Mouse (Mus musculus) bone marrow, adult 2 months (tissue): ENCODE data around the gene C1ql4. TPM values are rescaled to one million over a fixed set of nuclear protein-coding genes. Genes with fewer than 3 reads are reported as not detected.
"Not testable (repeated sequence)": the region's sequence is repeated elsewhere in the genome, so short reads cannot be mapped to it uniquely, and the experiment has no call there.

ENCODE experiments used
- H3K27ac ChIP-seq: fragments of 200-500 bp; 2 replicates; pipeline ENCODE4 v1.5.1; 2012; ENCODE audit warnings: low read depth, mild to moderate bottlenecking, control low read depth, inconsistent platforms, low read length; ENCODE audit not compliant: control insufficient read depth, poor library complexity, insufficient read depth
- H3K4me1 ChIP-seq: fragments of 200-500 bp; 2 replicates; pipeline ENCODE4 v1.6.1; 2011; ENCODE audit warnings: low read length; ENCODE audit not compliant: control insufficient read depth, insufficient read depth
- H3K4me3 ChIP-seq: fragments of 200-500 bp; replicated peaks from 2 replicates; pipeline ENCODE3; 2011; ENCODE audit warnings: mild to moderate bottlenecking, low read depth, low read length, control low read depth; ENCODE audit not compliant: control insufficient read depth
- CTCF ChIP-seq: fragments of 200-500 bp; IDR thresholded peaks from 2 replicates; pipeline ENCODE4 v1.5.1; 2011; ENCODE audit warnings: low read length, control low read depth; ENCODE audit not compliant: control insufficient read depth, insufficient read depth
- POLR2A ChIP-seq: fragments of 200-500 bp; IDR thresholded peaks from 2 replicates; pipeline ENCODE4 v1.6.1; 2011; ENCODE audit warnings: low read depth, mild to moderate bottlenecking, control low read depth, low read length, borderline replicate concordance; ENCODE audit not compliant: control insufficient read depth
- WGBS: fragments of 180-500 bp; shearing (Covaris S2); methylation state at CpG from one replicate; pipeline ENCODE4 v1.1.7; 2018; 5-methylcytosine and 5-hydroxymethylcytosine counted together
- polyA plus RNA-seq: library from polyadenylated mRNA; stranded (reverse); fragments of >200 nt; gene quantifications from 2 replicates; pipeline ENCODE4 v1.2.4, GENCODE M21; 2011; ENCODE audit warnings: low replicate concordance; ENCODE audit not compliant: missing spikeins, insufficient read depth, insufficient read length

The C1ql4 gene
- polyA plus RNA-seq, 1 experiment, result 2.4 TPM

DNA sequence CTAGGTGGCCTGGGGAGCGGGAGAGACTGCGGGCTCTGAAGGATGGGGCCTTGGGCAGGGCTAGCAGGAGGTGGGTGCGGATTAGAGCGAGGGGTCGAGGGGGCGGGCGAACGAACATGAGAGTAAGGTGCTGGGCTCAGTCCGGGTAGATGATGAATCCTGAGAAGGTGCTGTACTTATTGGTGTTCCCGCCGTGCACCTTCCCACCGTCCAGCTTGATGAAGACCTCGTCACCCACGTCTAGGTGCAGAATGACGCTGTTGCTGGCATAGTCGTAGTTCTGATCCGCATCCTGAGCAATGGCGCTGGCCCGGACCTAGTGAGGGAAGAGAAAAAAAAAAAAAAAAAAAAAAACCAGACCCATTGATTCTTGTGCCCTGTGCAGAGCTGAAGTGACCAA is 3.0 kb downstream of the C1ql4 start:
- H3K27ac ChIP-seq, result no peak overlapping the region
- 41% methylated on average over 19 of the region's 19 CpGs for WGBS
- H3K4me3 ChIP-seq, result no peak overlapping the region
- H3K4me1 ChIP-seq, result no peaks in the 10 kb centered on the region
- no peak for TF ChIP-seq POLR2A
- TF ChIP-seq CTCF, result no peak

DNA sequence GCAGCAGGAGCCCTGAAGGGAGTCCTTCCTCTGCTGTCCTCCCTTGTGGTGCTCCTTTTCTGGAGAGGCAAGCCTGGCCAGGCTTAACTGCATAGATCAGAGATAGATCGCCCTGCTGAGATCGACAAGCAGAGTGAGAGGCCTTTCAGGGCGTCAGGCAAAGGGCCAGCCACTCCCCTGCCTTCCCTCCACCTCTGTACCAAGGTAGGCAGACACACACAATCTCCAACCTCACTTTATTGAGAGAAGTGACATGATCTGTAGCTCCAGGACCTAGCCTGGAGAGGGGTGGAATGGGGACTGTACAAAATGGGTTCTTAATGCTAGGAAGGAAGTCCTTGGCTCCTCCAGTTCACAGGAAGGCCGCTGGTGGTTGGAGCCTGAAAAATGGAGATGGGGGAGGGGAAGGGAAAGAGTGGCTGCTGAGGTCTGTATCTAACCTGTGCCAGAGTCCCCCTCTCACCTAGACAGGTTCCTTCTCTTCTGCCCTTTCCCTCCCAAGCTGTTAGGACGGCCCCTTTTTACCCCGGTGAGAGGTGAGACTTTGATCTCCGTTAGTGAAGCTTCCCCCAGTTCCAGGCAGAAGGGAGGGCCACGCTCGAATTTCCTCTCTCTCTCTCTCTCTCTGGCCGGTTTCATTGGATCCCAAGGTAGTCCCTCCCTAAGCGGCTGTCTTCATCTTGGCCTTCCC is 3.6 kb downstream of the C1ql4 start:
- no peaks in the 10 kb centered on the region for H3K4me1 ChIP-seq
- no peak overlapping the region for H3K4me3 ChIP-seq
- 24% methylated on average over 11 of the region's 11 CpGs for WGBS
- TF ChIP-seq CTCF (no peak), POLR2A (no peak)
- no peak overlapping the region for H3K27ac ChIP-seq

DNA sequence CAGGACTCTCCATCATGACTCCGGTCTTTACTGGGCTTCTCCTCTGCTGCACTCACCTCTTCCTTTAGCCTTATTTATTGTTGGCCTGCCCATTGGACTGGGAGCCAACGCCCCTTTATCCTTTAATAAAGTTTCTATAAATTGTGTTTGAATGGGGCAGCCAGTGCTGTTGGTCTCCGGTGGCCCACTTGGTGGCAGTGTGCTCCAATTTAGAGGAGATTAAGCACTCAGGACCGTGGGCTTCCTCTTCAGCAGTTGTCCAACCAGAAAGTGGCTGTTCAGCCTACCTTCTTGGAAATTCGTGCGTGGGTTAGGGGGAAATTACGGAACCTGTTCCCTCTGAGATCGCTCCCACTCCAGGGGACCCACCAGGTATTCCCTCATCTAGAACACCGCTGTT is 4.4 kb downstream of the C1ql4 start:
- WGBS, result 53% methylated on average over 9 of the region's 9 CpGs
- no peaks in the 10 kb centered on the region for H3K4me1 ChIP-seq
- no peak overlapping the region for H3K27ac ChIP-seq

DNA sequence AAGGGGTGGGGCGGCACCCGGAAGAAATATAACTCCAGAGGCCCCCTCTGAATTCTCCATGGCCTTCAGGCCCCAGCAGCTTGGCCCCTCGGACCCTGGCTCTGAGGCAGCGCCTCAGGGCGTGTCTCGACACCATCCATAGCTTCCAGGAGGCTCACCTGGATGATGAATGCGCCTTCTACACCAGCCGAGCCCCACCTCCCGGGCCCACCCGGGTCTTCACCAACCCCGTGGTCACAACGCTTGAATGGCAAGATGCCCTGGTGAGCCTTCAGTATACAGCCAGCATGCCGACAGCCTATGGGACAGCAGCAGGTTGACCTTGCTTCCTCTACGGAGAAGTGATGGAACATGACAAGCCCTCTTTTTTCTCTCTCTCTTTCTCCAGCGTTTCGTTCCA is 4.8 kb downstream of the C1ql4 start:
- Histone ChIP-seq H3K4me1 (no peaks in the 10 kb centered on the region), H3K4me3 (no peak overlapping the region), H3K27ac (no peak overlapping the region)
- 85% methylated on average over 16 of the region's 16 CpGs for WGBS
- TF ChIP-seq CTCF (no peak), POLR2A (no peak)

More for the DNA sequence above, 4.4 kb downstream of the C1ql4 start:
- TF ChIP-seq CTCF (peak; percentile 66), POLR2A (no peak)
- no peak overlapping the region for H3K4me3 ChIP-seq

DNA sequence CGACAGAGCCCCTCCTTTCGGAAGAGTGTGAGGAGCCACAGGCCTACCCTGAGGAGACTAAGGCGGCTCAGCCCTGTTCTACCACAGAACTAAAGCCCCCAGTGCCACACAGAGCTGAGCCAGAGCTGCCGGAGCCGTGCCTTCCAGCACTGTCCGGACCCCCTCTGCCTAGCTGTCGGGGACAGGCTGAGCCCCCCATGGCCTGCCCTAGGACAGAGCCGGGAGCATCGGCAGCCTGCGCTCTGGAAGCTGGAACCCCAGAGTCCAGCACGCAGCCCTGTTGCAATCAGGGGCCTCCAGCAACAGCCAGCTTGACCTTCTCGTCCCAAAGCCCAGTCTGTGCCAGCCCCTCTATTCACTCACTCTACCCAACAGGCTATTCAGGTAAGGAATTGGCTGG is 5.3 kb downstream of the C1ql4 start:
- H3K27ac ChIP-seq, result no peak overlapping the region
- TF ChIP-seq POLR2A (no peak), CTCF (no peak)
- no peaks in the 10 kb centered on the region for H3K4me1 ChIP-seq
- no peak overlapping the region for H3K4me3 ChIP-seq
- 92% methylated on average over 12 of the region's 12 CpGs for WGBS

DNA sequence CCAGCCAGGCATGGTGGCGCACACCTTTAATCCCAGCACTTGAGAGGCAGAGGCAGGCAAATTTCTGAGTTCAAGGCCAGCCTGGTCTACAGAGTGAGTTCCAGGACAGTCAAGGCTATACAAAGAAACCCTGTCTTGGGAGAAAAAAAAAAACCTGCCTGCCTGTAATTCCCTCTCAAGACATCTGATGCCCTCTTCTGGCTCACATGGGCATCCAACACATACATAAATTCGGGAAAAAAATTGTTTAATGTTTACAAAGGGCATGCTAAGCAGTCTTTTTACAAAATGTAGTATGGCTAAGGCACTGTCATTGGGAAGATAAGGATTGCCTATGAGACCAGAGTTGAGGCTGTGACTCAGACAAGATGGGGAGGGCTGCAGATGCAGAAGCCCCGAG is 7.8 kb downstream of the C1ql4 start:
- Histone ChIP-seq H3K27ac (no peak overlapping the region), H3K4me3 (no peak overlapping the region), H3K4me1 (no peaks in the 10 kb centered on the region)
- WGBS, result 73% methylated on average over 3 of the region's 3 CpGs
- TF ChIP-seq POLR2A (no peak), CTCF (no peak)

DNA sequence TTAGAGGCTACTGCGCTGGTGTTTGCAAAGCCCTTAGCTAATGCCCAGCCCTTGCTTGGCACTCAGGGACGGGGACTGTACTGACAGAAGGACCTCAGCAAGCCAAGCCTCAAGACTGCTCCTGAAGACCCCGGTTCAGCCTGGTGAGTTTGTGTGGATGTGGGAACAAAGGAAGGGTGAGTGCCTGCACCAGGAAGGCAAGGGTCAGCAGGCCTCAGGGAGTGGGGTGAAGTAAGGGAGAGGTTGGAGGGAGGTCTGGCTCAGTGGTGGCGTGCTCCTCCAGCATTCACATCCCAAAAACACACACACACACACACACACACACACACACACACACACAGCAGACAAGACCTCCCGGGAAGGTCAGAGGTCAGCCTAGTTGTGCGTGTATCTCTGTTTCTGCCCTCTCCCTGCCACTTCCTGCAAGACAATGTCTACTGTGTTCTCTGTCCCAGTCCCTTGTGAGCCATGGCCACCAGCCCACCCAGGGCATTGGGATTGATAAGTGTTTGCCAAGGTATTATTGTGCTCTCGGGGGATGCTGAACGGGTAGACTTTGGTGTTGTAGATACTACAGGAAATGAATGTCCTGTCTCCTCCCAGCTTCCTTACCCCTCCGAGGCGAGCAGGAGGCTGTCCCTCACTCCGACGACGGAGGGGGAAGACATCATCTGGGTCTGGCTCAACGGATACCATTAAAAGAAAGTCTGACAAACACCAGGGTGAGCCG is 9.3 kb downstream of the C1ql4 start:
- Histone ChIP-seq H3K27ac (no peak overlapping the region), H3K4me3 (no peak overlapping the region), H3K4me1 (no peaks in the 10 kb centered on the region; the same call in 1 of the 2 replicates)
- 90% methylated on average over 15 of the region's 15 CpGs for whole genome bisulfite sequencing
- TF ChIP-seq CTCF (no peak), POLR2A (no peak)

DNA sequence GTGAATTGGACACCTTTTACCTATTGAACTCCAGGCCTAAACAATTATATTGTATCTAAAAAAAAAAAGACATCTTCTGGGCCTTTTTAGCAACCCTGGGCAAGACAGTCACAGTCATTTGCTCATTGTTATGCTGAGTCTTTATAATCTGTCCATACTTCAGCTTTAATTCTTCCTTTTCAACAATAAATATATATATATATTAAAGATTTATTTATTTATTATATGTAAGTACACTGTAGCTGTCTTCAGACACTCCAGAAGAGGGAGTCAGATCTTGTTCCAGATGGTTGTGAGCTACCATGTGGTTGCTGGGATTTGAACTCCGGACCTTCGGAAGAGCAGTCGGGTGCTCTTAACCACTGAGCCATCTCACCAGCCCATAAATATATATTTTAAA is 11.6 kb downstream of the C1ql4 start:
- not testable (repeated sequence) for H3K4me3 ChIP-seq, H3K4me1 ChIP-seq, H3K27ac ChIP-seq
- 96% methylated on average over 3 of the region's 3 CpGs for WGBS

DNA sequence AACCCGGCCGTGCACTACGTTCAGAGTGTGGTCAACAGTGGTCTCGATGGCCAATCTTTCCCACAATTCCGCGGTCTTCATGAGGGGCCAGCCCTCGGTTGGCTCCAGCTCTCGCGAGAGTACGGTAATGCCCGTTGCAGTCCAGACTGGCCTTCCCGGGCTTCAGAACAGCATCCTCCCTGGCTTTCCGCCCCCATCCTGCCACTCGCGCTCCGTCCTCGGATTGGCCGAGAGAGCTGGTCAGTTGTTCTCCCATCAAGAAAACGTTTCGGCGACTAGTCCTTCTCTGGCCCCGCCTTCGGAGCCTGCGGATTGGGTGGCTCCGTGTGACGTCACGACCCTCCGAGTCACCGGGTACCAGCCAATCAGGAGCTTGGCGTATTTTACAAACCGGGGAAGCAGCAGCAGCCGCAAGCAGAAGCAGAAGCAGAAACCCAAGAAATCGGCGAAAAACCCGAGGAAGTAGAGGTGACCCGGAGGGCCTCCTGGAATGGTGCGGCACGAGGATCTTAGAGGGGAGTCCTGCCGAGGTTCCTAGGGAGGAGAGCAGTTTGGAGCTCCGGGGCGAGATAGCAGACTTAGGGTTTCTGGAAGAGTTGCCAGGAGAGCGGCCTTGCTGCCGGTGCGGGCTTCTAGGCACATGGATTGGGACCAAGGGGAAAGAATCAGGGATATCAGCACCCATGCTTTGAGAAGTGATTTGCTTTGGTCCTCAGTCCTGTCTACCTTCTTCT is 12.8 kb downstream of the C1ql4 start:
- TF ChIP-seq POLR2A, result peak; percentile 42; the same call in 1 of the 2 replicates
- TF ChIP-seq CTCF, result no peak
- peak overlapping the region; percentile 78 for H3K4me3 ChIP-seq
- H3K27ac ChIP-seq, result peak overlapping the region; percentile 89
- no peaks in the 10 kb centered on the region; the same call in 1 of the 2 replicates for H3K4me1 ChIP-seq
- under 1% methylated on average over 44 of the region's 44 CpGs for WGBS
